Mouse (Mus musculus) myocyte (in vitro differentiated cells): ENCODE measurements around the gene Rassf1. TPM values are rescaled to one million over a fixed set of nuclear protein-coding genes. Genes with fewer than 3 reads are reported as not detected.
A peak's percentile ranks its signal among the peaks of the same experiment; 100 is the strongest.
"Not testable (repeated sequence)": the region's sequence is repeated elsewhere in the genome, so short reads cannot be mapped to it uniquely, and the experiment has no call there.

Source experiments
- H3K27me3 ChIP-seq: one replicate; pipeline ENCODE4 v1.6.1; 2011; ENCODE audit not compliant: control insufficient read depth, insufficient read depth, insufficient read length
- H3K36me3 ChIP-seq: one replicate; pipeline ENCODE4 v1.6.1; 2011; ENCODE audit not compliant: control insufficient read depth, insufficient read depth
- H3K4me2 ChIP-seq: one replicate; pipeline ENCODE4 v1.6.1; 2011; ENCODE audit warnings: low read depth, control low read depth
- H3K4me3 ChIP-seq: one replicate; pipeline ENCODE4 v1.5.1; 2011; ENCODE audit warnings: mild to moderate bottlenecking, control low read depth, moderate library complexity
- H3K79me2 ChIP-seq: one replicate; pipeline ENCODE4 v1.6.1; 2011; ENCODE audit not compliant: control insufficient read depth, insufficient read depth
- H3ac ChIP-seq: one replicate; pipeline ENCODE4 v1.6.1; 2011; ENCODE audit not compliant: control insufficient read depth, insufficient read length
- CEBPB ChIP-seq: IDR thresholded peaks from 2 replicates; pipeline ENCODE4 v1.6.1; 2011; ENCODE audit warnings: mild to moderate bottlenecking, moderate library complexity; ENCODE audit not compliant: poor library complexity, insufficient read depth, severe bottlenecking
- E2F4 ChIP-seq: IDR thresholded peaks from one replicate; pipeline ENCODE4 v1.6.1; 2011; ENCODE audit warnings: mild to moderate bottlenecking, control low read depth, moderate library complexity; ENCODE audit not compliant: insufficient read depth
- MAX ChIP-seq: IDR thresholded peaks from one replicate; pipeline ENCODE4 v1.6.1; 2011; ENCODE audit warnings: low read depth, mild to moderate bottlenecking, control low read depth
- MYOD1 ChIP-seq, 3 experiments: IDR thresholded peaks; one replicate each; pipeline ENCODE4 v1.6.1; 2011; ENCODE audit warnings: control low read depth in 2 of 3, low read depth in 2 of 3, mild to moderate bottlenecking in 2 of 3, moderate library complexity in 1 of 3; ENCODE audit not compliant: insufficient read length in 2 of 3, control insufficient read depth in 1 of 3
- MYOG ChIP-seq, 3 experiments: IDR thresholded peaks; one replicate each; pipeline ENCODE4 v1.6.1; 2011; ENCODE audit warnings: control low read depth in 2 of 3, low read depth in 2 of 3, mild to moderate bottlenecking in 2 of 3; ENCODE audit not compliant: insufficient read length in 2 of 3, control insufficient read depth in 1 of 3, insufficient read depth in 1 of 3
- POLR2A ChIP-seq: IDR thresholded peaks from one replicate; pipeline ENCODE4 v1.6.1; 2011; ENCODE audit warnings: low read depth, mild to moderate bottlenecking, control low read depth, moderate library complexity; ENCODE audit not compliant: insufficient read length
- POLR2AphosphoS2 ChIP-seq: IDR thresholded peaks from one replicate; pipeline ENCODE4 v1.6.1; 2011; ENCODE audit warnings: low read depth, control low read depth; ENCODE audit not compliant: insufficient read length
- REST ChIP-seq: IDR thresholded peaks from one replicate; pipeline ENCODE4 v1.6.1; 2011; ENCODE audit warnings: mild to moderate bottlenecking, control low read depth, moderate library complexity; ENCODE audit not compliant: insufficient read depth, insufficient read length
- SRF ChIP-seq: IDR thresholded peaks from one replicate; pipeline ENCODE4 v1.6.1; 2011; ENCODE audit warnings: low read depth; ENCODE audit not compliant: control insufficient read depth, insufficient read length
- TCF12 ChIP-seq: IDR thresholded peaks from one replicate; pipeline ENCODE4 v1.6.1; 2011; ENCODE audit warnings: mild to moderate bottlenecking, control low read depth; ENCODE audit not compliant: poor library complexity, insufficient read depth, severe bottlenecking
- TCF3 ChIP-seq: IDR thresholded peaks from one replicate; pipeline ENCODE4 v1.6.1; 2011; ENCODE audit warnings: low read depth, control low read depth; ENCODE audit not compliant: insufficient read length
- USF1 ChIP-seq: IDR thresholded peaks from one replicate; pipeline ENCODE4 v1.6.1; 2011; ENCODE audit warnings: low read depth, mild to moderate bottlenecking, control low read depth, moderate library complexity
- polyA plus RNA-seq: library from polyadenylated mRNA; unstranded; fragments of >200 nt; fragmentation: generic; extraction: Trizol; gene quantifications from one replicate; pipeline ENCODE4 v1.2.1, GENCODE M21; 2012; ENCODE audit warnings: missing spikeins

Gene Rassf1
- polyA plus RNA-seq, 1 experiment: 59.3 TPM

- TF ChIP-seq MYOD1 (IDR thresholded peaks at IDR 0.05; ENCODE audit: control insufficient read depth in 1 of 3, insufficient read length in 2 of 3, low read depth in 2 of 3) (peak in 1 of 3 experiments; percentile 2), TCF3 (no peak), TCF12 (no peak), REST (no peak), CEBPB (no peak), POLR2A (peak; percentile 86), POLR2AphosphoS2 (peak; percentile 93), E2F4 (no peak), MYOG (IDR thresholded peaks at IDR 0.05; ENCODE audit: control insufficient read depth in 1 of 3, insufficient read depth in 1 of 3, insufficient read length in 2 of 3, low read depth in 2 of 3) (peak in 1 of 3 experiments; percentile 1), MAX (no peak), USF1 (no peak), SRF (no peak)
- H3K27me3 ChIP-seq: no peaks in the 10 kb centered on the region
- H3ac ChIP-seq: peak overlapping the region; percentile 96
- H3K4me2 ChIP-seq: peak overlapping the region; percentile 85
- peak overlapping the region; percentile 96 for H3K4me3 ChIP-seq
- peaks cover 24% of the 10 kb centered on the region for H3K36me3 ChIP-seq
- H3K79me2 ChIP-seq: peaks cover 52% of the 10 kb centered on the region
These were observed 3.0 kb downstream of the Rassf1 start for GRCm38 (mm10) chr9:107554319-107554825.

GRCm38 (mm10) chr9:107555031-107555457 is 3.7 kb downstream of the Rassf1 start:
- peaks cover 30% of the 10 kb centered on the region for H3K36me3 ChIP-seq
- peak overlapping the region; percentile 96 for H3K4me3 ChIP-seq
- peak overlapping the region; percentile 96 for H3ac ChIP-seq
- TF ChIP-seq TCF3 (no peak), POLR2AphosphoS2 (peak; percentile 71), POLR2A (peak; percentile 33)
- H3K79me2 ChIP-seq: peaks cover 52% of the 10 kb centered on the region
- no peaks in the 10 kb centered on the region for H3K27me3 ChIP-seq
- peak overlapping the region; percentile 48 for H3K4me2 ChIP-seq

GRCm38 (mm10) chr9:107555701-107556100 is 4.3 kb downstream of the Rassf1 start:
- Histone ChIP-seq H3K4me2 (peak overlapping the region; percentile 48), H3K27me3 (no peaks in the 10 kb centered on the region), H3K4me3 (peak overlapping the region; percentile 96), H3ac (peak overlapping the region; percentile 96), H3K36me3 (peaks cover 37% of the 10 kb centered on the region), H3K79me2 (peaks cover 52% of the 10 kb centered on the region)
- TF ChIP-seq POLR2AphosphoS2: no peak
- TF ChIP-seq SRF: no peak
- no peak for TF ChIP-seq E2F4
- no peak for TF ChIP-seq TCF12
- no peak for TF ChIP-seq TCF3
- no peak for TF ChIP-seq POLR2A
- TF ChIP-seq USF1: no peak
- no peak for TF ChIP-seq MYOD1 (IDR thresholded peaks at IDR 0.05; ENCODE audit: control insufficient read depth in 1 of 3, insufficient read length in 2 of 3, low read depth in 2 of 3)
- no peak for TF ChIP-seq REST
- TF ChIP-seq CEBPB: no peak
- TF ChIP-seq MAX: no peak
- TF ChIP-seq MYOG (IDR thresholded peaks at IDR 0.05; ENCODE audit: control insufficient read depth in 1 of 3, insufficient read depth in 1 of 3, insufficient read length in 2 of 3, low read depth in 2 of 3): no peak

GRCm38 (mm10) chr9:107556346-107556745 is 5.0 kb downstream of the Rassf1 start:
- H3K27me3 ChIP-seq: no peaks in the 10 kb centered on the region
- no peak for TF ChIP-seq SRF
- no peak for TF ChIP-seq MYOG (IDR thresholded peaks at IDR 0.05; ENCODE audit: control insufficient read depth in 1 of 3, insufficient read depth in 1 of 3, insufficient read length in 2 of 3, low read depth in 2 of 3)
- no peak for TF ChIP-seq TCF12
- TF ChIP-seq USF1: no peak
- no peak for TF ChIP-seq MYOD1 (IDR thresholded peaks at IDR 0.05; ENCODE audit: control insufficient read depth in 1 of 3, insufficient read length in 2 of 3, low read depth in 2 of 3)
- no peak for TF ChIP-seq CEBPB
- no peak for TF ChIP-seq POLR2A
- TF ChIP-seq TCF3: no peak
- no peak for TF ChIP-seq POLR2AphosphoS2
- no peak for TF ChIP-seq REST
- H3ac ChIP-seq: no peak overlapping the region
- H3K4me3 ChIP-seq: peak overlapping the region; percentile 96
- peaks cover 52% of the 10 kb centered on the region for H3K79me2 ChIP-seq
- H3K4me2 ChIP-seq: peak overlapping the region; percentile 48
- H3K36me3 ChIP-seq: peaks cover 43% of the 10 kb centered on the region

- Histone ChIP-seq H3K79me2 (peaks cover 14% of the 10 kb centered on the region), H3K36me3 (peaks cover 38% of the 10 kb centered on the region)
- TF ChIP-seq MAX (no peak), POLR2A (peak; percentile 70), MYOD1 (IDR thresholded peaks at IDR 0.05; ENCODE audit: control insufficient read depth in 1 of 3, insufficient read length in 2 of 3, low read depth in 2 of 3) (no peak), TCF12 (no peak), CEBPB (no peak), TCF3 (no peak), SRF (no peak), REST (no peak), POLR2AphosphoS2 (peak; percentile 100), MYOG (IDR thresholded peaks at IDR 0.05; ENCODE audit: control insufficient read depth in 1 of 3, insufficient read depth in 1 of 3, insufficient read length in 2 of 3, low read depth in 2 of 3) (peak in 1 of 3 experiments; percentile 41), USF1 (no peak), E2F4 (no peak)
These were observed 11.8 kb downstream of the Rassf1 start, which contains the start of gene Tusc2 for GRCm38 (mm10) chr9:107563029-107563581. Gene Tusc2, plus strand, starts transcription at chr9:107563255.

GRCm38 (mm10) chr9:107565556-107565955 is 14.2 kb downstream of the Rassf1 start:
- Histone ChIP-seq H3K79me2 (peaks cover 20% of the 10 kb centered on the region), H3K36me3 (peaks cover 14% of the 10 kb centered on the region)
- H3K27me3 ChIP-seq, H3K4me3 ChIP-seq, H3ac ChIP-seq, H3K4me2 ChIP-seq: not testable (repeated sequence)

More at GRCm38 (mm10) chr9:107563029-107563581, 11.8 kb downstream of the Rassf1 start, which contains the start of gene Tusc2:
- Histone ChIP-seq H3K27me3 (no peaks in the 10 kb centered on the region), H3ac (peak within 1 kb of the TSS; percentile 43), H3K4me2 (peak within 1 kb of the TSS; percentile 80), H3K4me3 (peak within 1 kb of the TSS; percentile 41)
